Mouse (Mus musculus) gastrocnemius, postnatal 36 days (tissue): Measurements from ENCODE around the gene BC048562. TPM values are rescaled to one million over a fixed set of nuclear protein-coding genes. Genes with fewer than 3 reads are reported as not detected.

Experiments
- DNase-seq, 2 experiments: peaks; one replicate each; pipeline ENCODE4 v3.0.0; 2022
- intact Hi-C: fragments of 180-260 bp; cut with DNase I; formaldehyde crosslinking; loops from one replicate; pipeline ENCODE4 v1.15.1; 2025
- total RNA-seq, 2 experiments: library from RNA; stranded (reverse); gene quantifications; 2 replicates each; pipeline ENCODE4 v1.2.3; 2021

BC048562 gene
- total RNA-seq, 2 experiments from 2014 or later, result not detected

DNA sequence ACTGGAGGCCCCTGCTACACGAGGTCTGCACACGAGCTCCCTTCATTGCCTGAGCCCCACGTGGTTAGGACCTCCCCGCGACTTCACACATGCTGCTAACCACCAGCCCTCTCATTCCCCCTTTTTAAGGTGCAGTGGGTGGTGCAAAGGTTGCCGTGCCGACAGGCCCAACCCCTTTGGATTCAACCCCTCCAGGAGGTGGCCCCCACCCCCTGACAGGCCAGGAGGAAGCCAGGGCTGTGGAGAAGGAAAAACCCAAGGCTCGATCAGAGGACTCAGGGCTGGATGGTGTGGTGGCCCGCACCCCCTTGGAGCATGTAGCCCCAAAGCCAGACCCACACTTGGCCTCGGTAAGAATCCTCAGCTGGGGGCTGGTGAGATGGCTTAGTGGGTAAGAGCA is 58.6 kb downstream of the BC048562 start:
- intact Hi-C loops, result no loop called here
- no peak for DNase-seq

Other genes with a start within 250 kb of the BC048562 start
- gene Bsn, start 246.1 kb upstream of the BC048562 start, total RNA-seq, result under 1 TPM; 0.05 TPM
- 100 to 1,000 TPM; 170 to 174 TPM for gene Dag1, start 172.5 kb upstream of the BC048562 start, total RNA-seq
- gene Nicn1, start 146.1 kb upstream of the BC048562 start, total RNA-seq, result 10 to 100 TPM in 1 of 2 experiments, 1 to 10 TPM in 1; 9.4 to 11.4 TPM
- 1 to 10 TPM in 1 of 2 experiments, under 1 TPM in 1; 0.94 to 1.3 TPM for gene Amt, start 139.6 kb upstream of the BC048562 start, total RNA-seq
- gene Rhoa, start 130.4 kb upstream of the BC048562 start, total RNA-seq, result 10 to 100 TPM; 97.0 to 97.5 TPM
- 10 to 100 TPM; 24.9 to 25.1 TPM for gene Tcta, start 130.3 kb upstream of the BC048562 start, total RNA-seq
- gene Gpx1, start 97.6 kb upstream of the BC048562 start, total RNA-seq, result 10 to 100 TPM; 60.9 to 78.2 TPM
- gene Usp4, start 88.6 kb upstream of the BC048562 start, total RNA-seq, result 10 to 100 TPM; 61.5 to 70.3 TPM
- under 1 TPM; 0.32 to 0.48 TPM for gene 1700102P08Rik, start 43.7 kb upstream of the BC048562 start, total RNA-seq
- gene Ccdc36, start 8.0 kb upstream of the BC048562 start, total RNA-seq, result not detected
- gene Ccdc71, start 24.0 kb downstream of the BC048562 start, total RNA-seq, result 10 to 100 TPM; 13.3 to 20.0 TPM
- 1 to 10 TPM; 1.7 to 3.1 TPM for gene Klhdc8b, start 25.1 kb downstream of the BC048562 start, total RNA-seq
- gene Lamb2, start 43.3 kb downstream of the BC048562 start, total RNA-seq, result 100 to 1,000 TPM; 118 to 129 TPM
- gene Usp19, start 54.1 kb downstream of the BC048562 start, total RNA-seq, result 100 to 1,000 TPM; 105 to 120 TPM
- 10 to 100 TPM; 69.7 to 81.7 TPM for gene Qars, start 71.2 kb downstream of the BC048562 start, total RNA-seq
- 10 to 100 TPM; 49.3 to 51.9 TPM for gene Qrich1, start 80.3 kb downstream of the BC048562 start, total RNA-seq
- 10 to 100 TPM; 47.6 to 58.0 TPM for gene Impdh2, start 123.8 kb downstream of the BC048562 start, total RNA-seq
- gene Ndufaf3, start 131.0 kb downstream of the BC048562 start, total RNA-seq, result 10 to 100 TPM; 29.2 to 29.6 TPM
- gene Dalrd3, start 133.4 kb downstream of the BC048562 start, total RNA-seq, result 10 to 100 TPM; 10.1 to 12.3 TPM
- gene Wdr6, start 142.3 kb downstream of the BC048562 start, total RNA-seq, result 1 to 10 TPM; 4.6 to 5.6 TPM
- gene P4htm, start 161.2 kb downstream of the BC048562 start, total RNA-seq, result 1 to 10 TPM; 3.1 to 3.5 TPM
- gene Arih2, start 212.9 kb downstream of the BC048562 start, total RNA-seq, result 10 to 100 TPM; 63.2 to 64.7 TPM
- 10 to 100 TPM; 59.0 to 75.5 TPM for gene Slc25a20, start 225.6 kb downstream of the BC048562 start, total RNA-seq